Mouse (Mus musculus) kidney, adult 2 months (tissue): Measurements from ENCODE around the gene Adssl1.

Experiments
- CTCF ChIP-seq: fragments of 200-500 bp; conservative IDR thresholded peaks from 2 replicates; pipeline ENCODE4 v1.5.1; 2011; ENCODE audit warnings: low read depth, mild to moderate bottlenecking, control low read depth, low read length, moderate library complexity, mixed read lengths; ENCODE audit not compliant: insufficient read depth, insufficient read length
- POLR2A ChIP-seq: fragments of 200-500 bp; IDR thresholded peaks from one replicate; pipeline ENCODE4 v1.6.1; 2011; ENCODE audit warnings: low read depth, low read length, control low read depth

- TF ChIP-seq CTCF: no peak
- no peak for TF ChIP-seq POLR2A
Measured at GRCm38 (mm10) chr12:112570160-112570559, 49.7 kb upstream of the Adssl1 start.
